Mouse (Mus musculus): ENCODE measurements around the gene Gm4201. TPM values are rescaled to one million over a fixed set of nuclear protein-coding genes. Genes with fewer than 3 reads are reported as not detected.

The Gm4201 gene
- not detected for polyA plus RNA-seq (2017; shearing (Covaris generic))

GRCm38 (mm10) chr7:22565243-22565642 lies at the start of gene Gm4201:
Gene Gm4201, minus strand, starts transcription at chr7:22565343.

GRCm38 (mm10) chr7:22588027-22588426 lies 22.9 kb upstream of the Gm4201 start, which contains the start of gene Gm4565:
Gene Gm4565, minus strand, starts transcription at chr7:22588127.

GRCm38 (mm10) chr7:22534787-22535186 lies 30.4 kb downstream of the Gm4201 start, which contains the start of gene Gm8677:
Gene Gm8677, minus strand, starts transcription at chr7:22534887.

GRCm38 (mm10) chr7:22522667-22523066 lies 42.5 kb downstream of the Gm4201 start, which contains the start of gene Vmn1r152:
Gene Vmn1r152, plus strand, starts transcription at chr7:22522967.

Other genes starting within 250 kb of the Gm4201 start
- not detected for gene Gm4187, start 235.6 kb downstream of the Gm4201 start, polyA plus RNA-seq (2017; shearing (Covaris generic))
- not detected for gene Gm8660, start 194.3 kb downstream of the Gm4201 start, polyA plus RNA-seq (2017; shearing (Covaris generic))
- not detected for gene Vmn1r148, start 151.8 kb downstream of the Gm4201 start, polyA plus RNA-seq (2017; shearing (Covaris generic))
- gene Vmn1r149, start 127.1 kb downstream of the Gm4201 start, polyA plus RNA-seq (2017; shearing (Covaris generic)): not detected
- 1.2 TPM for gene Gm10665, start 101.3 kb downstream of the Gm4201 start, polyA plus RNA-seq (2017; shearing (Covaris generic))
- not detected for gene Vmn1r151, start 65.7 kb downstream of the Gm4201 start, polyA plus RNA-seq (2017; shearing (Covaris generic))
- 0.89 TPM for gene Vmn1r152, start 42.4 kb downstream of the Gm4201 start, polyA plus RNA-seq (2017; shearing (Covaris generic))
- not detected for gene Gm8677, start 30.5 kb downstream of the Gm4201 start, polyA plus RNA-seq (2017; shearing (Covaris generic))
- gene Gm4565, start 22.8 kb upstream of the Gm4201 start, polyA plus RNA-seq (2017; shearing (Covaris generic)): 0.65 TPM
- 1.1 TPM for gene Vmn1r155, start 92.7 kb upstream of the Gm4201 start, polyA plus RNA-seq (2017; shearing (Covaris generic))
- gene Gm8693, start 127.0 kb upstream of the Gm4201 start, polyA plus RNA-seq (2017; shearing (Covaris generic)): not detected
- not detected for gene Gm4567, start 154.4 kb upstream of the Gm4201 start, polyA plus RNA-seq (2017; shearing (Covaris generic))
- gene Vmn1r157, start 196.4 kb upstream of the Gm4201 start, polyA plus RNA-seq (2017; shearing (Covaris generic)): not detected
- gene Vmn1r158, start 225.4 kb upstream of the Gm4201 start, polyA plus RNA-seq (2017; shearing (Covaris generic)): not detected

All from effector memory CD4-positive, alpha-beta T cell, adult 7 months (primary cell).